10 mouse cellular contexts compared by ENCODE assay signal in the genomic region with DNA sequence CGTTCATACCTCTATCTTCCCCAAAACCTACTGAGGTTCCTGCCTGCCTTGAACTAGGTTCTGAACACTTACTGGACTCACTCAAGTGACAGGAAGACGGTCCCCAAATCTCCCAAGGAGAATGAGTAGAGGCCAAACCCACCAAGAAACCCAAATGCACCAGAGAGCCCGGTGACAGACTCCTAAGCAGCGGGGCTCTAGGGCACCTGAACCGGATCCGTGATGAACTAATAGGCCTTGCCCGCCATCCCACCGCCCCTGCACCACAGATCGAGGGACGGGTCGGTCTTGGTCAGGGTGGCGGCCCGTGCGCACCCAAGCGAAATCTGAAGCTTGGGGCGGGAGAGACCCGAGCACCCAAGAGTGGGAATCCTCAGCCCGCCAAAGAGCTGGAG. TPM values are rescaled to one million over a fixed set of nuclear protein-coding genes. Genes with fewer than 3 reads are reported as not detected.
A peak's percentile ranks its signal among the peaks of the same experiment; 100 is the strongest.
DNase-seq lines count a peak whose midpoint lies in the region; ATAC-seq lines count a peak whose summit lies in the region.
"Had no signal": no experiment of that assay in that cellular context is flagged by ENCODE, and none has a peak within 500 bp of the region (broad histone marks: within the 10 kb centered on the region; RNA-seq: fewer than 3 reads in every experiment).

No protein-coding gene starts in this region.

- DNase-seq in heart, postnatal 36 days: no peak
- DNase-seq in lung, postnatal 10 days: no peak
- peak; percentile 33 for DNase-seq in limb, embryonic 11.5 days (ENCODE audit: low spot score)
- no peak for DNase-seq in right cerebral cortex, adult 2 months (ENCODE audit: low spot score in 2 of 2)
- no peak for DNase-seq in layer of hippocampus, postnatal 10 days (ENCODE audit: low spot score in 2 of 2)
- DNase-seq: thymus, postnatal 25 days had no signal

- peaks cover 24% of the 10 kb centered on the region for H3K4me1 ChIP-seq in heart, embryonic 12.5 days (replicated peaks)
- H3K4me1 ChIP-seq in lung, embryonic 16.5 days (replicated peaks; ENCODE audit: control insufficient read depth, insufficient read depth, low read length): peaks cover 17% of the 10 kb centered on the region
- peaks cover 23% of the 10 kb centered on the region for H3K4me1 ChIP-seq in embryonic facial prominence, embryonic 13.5 days
- H3K4me1 ChIP-seq in limb, embryonic 11.5 days (ENCODE audit: control insufficient read depth, insufficient read depth, low read length): peaks cover 17% of the 10 kb centered on the region

- no peaks in the 10 kb centered on the region for H3K9me3 ChIP-seq in heart, embryonic 12.5 days (replicated peaks)
- no peaks in the 10 kb centered on the region for H3K9me3 ChIP-seq in lung, embryonic 16.5 days (ENCODE audit: control insufficient read depth, low read length)
- H3K9me3 ChIP-seq in embryonic facial prominence, embryonic 13.5 days: no peaks in the 10 kb centered on the region
- H3K9me3 ChIP-seq in limb, embryonic 11.5 days (ENCODE audit: control insufficient read depth, low read length): 0 out of 2 replicates have a peak, but pooled peaks cover 2% of the 10 kb centered on the region

- H3K9ac ChIP-seq in heart, embryonic 12.5 days: no peak overlapping the region
- no peak overlapping the region for H3K9ac ChIP-seq in lung, embryonic 16.5 days (ENCODE audit: low read length)
- no peak overlapping the region for H3K9ac ChIP-seq in embryonic facial prominence, embryonic 13.5 days
- no peak overlapping the region for H3K9ac ChIP-seq in limb, embryonic 11.5 days (ENCODE audit: low read length)

- intact Hi-C loops in heart, postnatal 36 days (cut with DNase I): no loop called here

- no peak for ATAC-seq in heart, embryonic 12.5 days (ENCODE audit: insufficient number of reproducible peaks, low FRiP score)
- ATAC-seq in lung, embryonic 16.5 days (ENCODE audit: low read depth): no peak
- no peak for ATAC-seq in embryonic facial prominence, embryonic 13.5 days (ENCODE audit: insufficient number of reproducible peaks, insufficient read depth, low FRiP score, low TSS enrichment, low read depth)
- ATAC-seq in limb, embryonic 11.5 days (ENCODE audit: insufficient number of reproducible peaks, low FRiP score, low TSS enrichment, low read depth): no peak

- peak overlapping the region; percentile 47 for H3K4me3 ChIP-seq in heart, embryonic 12.5 days
- peak overlapping the region; percentile 45; the same call in 1 of the 2 replicates for H3K4me3 ChIP-seq in lung, embryonic 16.5 days (ENCODE audit: low read length)
- H3K4me3 ChIP-seq in embryonic facial prominence, embryonic 13.5 days: peak overlapping the region; percentile 48
- peak overlapping the region; percentile 29; the same call in 1 of the 2 replicates for H3K4me3 ChIP-seq in limb, embryonic 11.5 days (ENCODE audit: low read depth, low read length)

- H3K36me3 ChIP-seq in heart, embryonic 12.5 days: peaks cover 18% of the 10 kb centered on the region
- H3K36me3 ChIP-seq in lung, embryonic 16.5 days (ENCODE audit: control insufficient read depth, insufficient read depth, low read length): peaks cover 7% of the 10 kb centered on the region
- H3K36me3 ChIP-seq in embryonic facial prominence, embryonic 13.5 days: peaks cover 73% of the 10 kb centered on the region
- H3K36me3 ChIP-seq in limb, embryonic 11.5 days (ENCODE audit: control insufficient read depth, insufficient read depth, low read length): peaks cover 2% of the 10 kb centered on the region; the same call in 1 of the 2 replicates

- H3K27ac ChIP-seq in heart, embryonic 12.5 days (ENCODE audit: poor library complexity, severe bottlenecking): no peak overlapping the region
- H3K27ac ChIP-seq in lung, embryonic 16.5 days (ENCODE audit: low read length): no peak overlapping the region
- H3K27ac ChIP-seq in embryonic facial prominence, embryonic 13.5 days: no peak overlapping the region
- H3K27ac ChIP-seq in limb, embryonic 11.5 days (replicated peaks; ENCODE audit: low read depth, low read length): no peak overlapping the region

- WGBS in heart, embryonic 12.5 days: 10% methylated on average over 18 of the region's 18 CpGs
- 24% methylated on average over 18 of the region's 18 CpGs for WGBS in lung, embryonic 16.5 days
- 25% methylated on average over 18 of the region's 18 CpGs for WGBS in embryonic facial prominence, embryonic 13.5 days
- 10% methylated on average over 18 of the region's 18 CpGs for WGBS in limb, embryonic 11.5 days

- peak overlapping the region; percentile 90 for H3K4me2 ChIP-seq in heart, embryonic 12.5 days
- H3K4me2 ChIP-seq in lung, embryonic 16.5 days (ENCODE audit: low read depth, low read length): peak overlapping the region; percentile 70; the same call in 1 of the 2 replicates
- peak overlapping the region; percentile 81 for H3K4me2 ChIP-seq in embryonic facial prominence, embryonic 13.5 days
- H3K4me2 ChIP-seq in limb, embryonic 11.5 days (ENCODE audit: low read depth, severe bottlenecking): no peak overlapping the region; the same call in 1 of the 2 replicates

- peaks cover 87% of the 10 kb centered on the region for H3K27me3 ChIP-seq in heart, embryonic 12.5 days (replicated peaks)
- peaks cover 61% of the 10 kb centered on the region for H3K27me3 ChIP-seq in lung, embryonic 16.5 days (ENCODE audit: control insufficient read depth, insufficient read depth, low read depth, low read length)
- peaks cover 71% of the 10 kb centered on the region for H3K27me3 ChIP-seq in embryonic facial prominence, embryonic 13.5 days
- peaks cover 66% of the 10 kb centered on the region for H3K27me3 ChIP-seq in limb, embryonic 11.5 days (ENCODE audit: control insufficient read depth, insufficient read depth, low read length)

RNA-seq across cellular contexts. Expression of gene Zfp316, which starts 17.0 kb away (rescaled TPM):
- 4.6 and 4.9 TPM in 2 replicates for polyA plus RNA-seq in heart, embryonic 12.5 days (2016; fragmentation: Nextera tagmentation; extraction: Ambion mirVana)
- total RNA-seq in heart, postnatal 36 days (2021): 1 to 10 TPM; 5.1 to 6.0 TPM
- polyA plus RNA-seq in lung, embryonic 16.5 days (2015; fragmentation: Nextera tagmentation; extraction: Ambion mirVana): 0.92 and 1.2 TPM in 2 replicates
- 4.5 and 4.7 TPM in 2 replicates for polyA plus RNA-seq in embryonic facial prominence, embryonic 13.5 days (2015; fragmentation: Nextera tagmentation; extraction: Ambion mirVana)
- polyA plus RNA-seq in limb, embryonic 11.5 days (2014; fragmentation: Nextera tagmentation; extraction: Ambion mirVana): 2.0 and 3.4 TPM in 2 replicates
- 10 to 100 TPM; 21.8 to 24.4 TPM for total RNA-seq in layer of hippocampus, postnatal 10 days (2021)

RNA-seq across cellular contexts. Expression of gene Zfp12, which starts 17.8 kb away (rescaled TPM):
- polyA plus RNA-seq in heart, embryonic 12.5 days (2016; fragmentation: Nextera tagmentation; extraction: Ambion mirVana): 10.3 and 11.3 TPM in 2 replicates
- 1 to 10 TPM; 8.5 to 8.6 TPM for total RNA-seq in heart, postnatal 36 days (2021)
- 13.0 and 13.9 TPM in 2 replicates for polyA plus RNA-seq in lung, embryonic 16.5 days (2015; fragmentation: Nextera tagmentation; extraction: Ambion mirVana)
- 23.0 and 24.4 TPM in 2 replicates for polyA plus RNA-seq in embryonic facial prominence, embryonic 13.5 days (2015; fragmentation: Nextera tagmentation; extraction: Ambion mirVana)
- polyA plus RNA-seq in limb, embryonic 11.5 days (2014; fragmentation: Nextera tagmentation; extraction: Ambion mirVana): 20.8 and 23.3 TPM in 2 replicates
- total RNA-seq in layer of hippocampus, postnatal 10 days (2021): 10 to 100 TPM; 22.8 to 25.1 TPM

RNA-seq across cellular contexts. Expression of gene Spdye4a, which starts 26.1 kb away (rescaled TPM):
- polyA plus RNA-seq in heart, embryonic 12.5 days (2016; fragmentation: Nextera tagmentation; extraction: Ambion mirVana): not detected in 2 replicates
- not detected for total RNA-seq in heart, postnatal 36 days (2021)
- polyA plus RNA-seq in lung, embryonic 16.5 days (2015; fragmentation: Nextera tagmentation; extraction: Ambion mirVana): not detected in 2 replicates
- not detected in 2 replicates for polyA plus RNA-seq in embryonic facial prominence, embryonic 13.5 days (2015; fragmentation: Nextera tagmentation; extraction: Ambion mirVana)
- polyA plus RNA-seq in limb, embryonic 11.5 days (2014; fragmentation: Nextera tagmentation; extraction: Ambion mirVana): not detected in 2 replicates
- total RNA-seq in layer of hippocampus, postnatal 10 days (2021): not detected
- polyA plus RNA-seq: gonadal fat pad, adult 2 months had no signal

RNA-seq across cellular contexts. Expression of gene Zfp853, which starts 40.6 kb away (rescaled TPM):
- polyA plus RNA-seq in heart, embryonic 12.5 days (2016; fragmentation: Nextera tagmentation; extraction: Ambion mirVana): 0.09 TPM in 1 of 2 replicates, not detected in the other
- total RNA-seq in heart, postnatal 36 days (2021): under 1 TPM; 0.08 to 0.19 TPM
- 0.05 TPM in 1 of 2 replicates, not detected in the other for polyA plus RNA-seq in lung, embryonic 16.5 days (2015; fragmentation: Nextera tagmentation; extraction: Ambion mirVana)
- 0.32 and 0.34 TPM in 2 replicates for polyA plus RNA-seq in embryonic facial prominence, embryonic 13.5 days (2015; fragmentation: Nextera tagmentation; extraction: Ambion mirVana)
- polyA plus RNA-seq in limb, embryonic 11.5 days (2014; fragmentation: Nextera tagmentation; extraction: Ambion mirVana): 0.08 TPM in 1 of 2 replicates, not detected in the other
- total RNA-seq in layer of hippocampus, postnatal 10 days (2021): 1 to 10 TPM; 9.4 to 9.9 TPM
